Mouse (Mus musculus) cortical plate, adult 2 months (tissue): Measurements from ENCODE around the gene Taf10. TPM values are rescaled to one million over a fixed set of nuclear protein-coding genes. Genes with fewer than 3 reads are reported as not detected.
"Not testable (repeated sequence)": the region's sequence is repeated elsewhere in the genome, so short reads cannot be mapped to it uniquely, and the experiment has no call there.

Experiments used
- H3K27ac ChIP-seq: fragments of 200-500 bp; 2 replicates; pipeline ENCODE4 v1.5.1; 2012; ENCODE audit warnings: low read length, control low read depth, inconsistent platforms; ENCODE audit not compliant: insufficient read depth
- H3K4me1 ChIP-seq: fragments of 200-500 bp; 2 replicates; pipeline ENCODE4 v1.6.1; 2011; ENCODE audit warnings: low read length; ENCODE audit not compliant: control insufficient read depth, insufficient read depth
- H3K4me3 ChIP-seq: fragments of 200-500 bp; 2 replicates; pipeline ENCODE4 v1.5.1; 2011; ENCODE audit warnings: mild to moderate bottlenecking, low read length, control low read depth; ENCODE audit not compliant: insufficient read depth
- CTCF ChIP-seq: fragments of 200-500 bp; IDR thresholded peaks from 2 replicates; pipeline ENCODE4 v1.5.1; 2011; ENCODE audit warnings: mild to moderate bottlenecking, control low read depth, low read length; ENCODE audit not compliant: insufficient read depth; ENCODE audit errors: extremely low read depth
- POLR2A ChIP-seq: fragments of 200-500 bp; IDR thresholded peaks from 2 replicates; pipeline ENCODE4 v1.6.1; 2011; ENCODE audit warnings: mild to moderate bottlenecking, low read length, control low read depth; ENCODE audit not compliant: insufficient read depth; ENCODE audit errors: extremely low read depth
- polyA plus RNA-seq: library from polyadenylated mRNA; depleted of rRNA; stranded (reverse); fragments of >200 nt; gene quantifications from 2 replicates; pipeline ENCODE4 v1.2.3, GENCODE M21; 2012

Taf10 gene
- polyA plus RNA-seq, 1 experiment = 179 TPM

- no peak overlapping the region for H3K4me3 ChIP-seq
- H3K27ac ChIP-seq = no peak overlapping the region
- TF ChIP-seq CTCF (no peak), POLR2A (no peak)
- H3K4me1 ChIP-seq = no peaks in the 10 kb centered on the region
Measured at GRCm38 (mm10) chr7:105741978-105742377, 2.2 kb downstream of the Taf10 start.

DNA sequence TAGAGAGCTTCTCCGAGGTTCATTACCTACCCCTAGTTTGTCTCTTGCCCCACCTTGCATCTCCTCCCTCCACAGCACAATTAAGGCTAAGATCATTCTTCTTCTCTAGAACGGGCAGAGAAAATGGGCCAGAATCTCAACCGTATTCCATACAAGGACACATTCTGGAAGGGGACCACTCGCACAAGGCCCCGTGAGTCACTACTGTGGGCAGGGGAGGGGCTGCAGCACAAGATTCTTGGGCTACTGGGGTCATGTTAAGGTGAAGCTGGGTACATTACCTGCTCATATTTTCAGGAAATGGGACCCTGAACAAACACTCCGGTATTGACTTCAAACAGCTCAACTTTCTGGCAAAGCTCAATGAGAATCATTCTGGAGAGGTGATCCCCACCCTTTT, 3.3 kb downstream of the Taf10 start:
- no peak for TF ChIP-seq CTCF
- no peak for TF ChIP-seq POLR2A
- H3K4me3 ChIP-seq = no peak overlapping the region

GRCm38 (mm10) chr7:105740089-105740795, 3.9 kb downstream of the Taf10 start:
- TF ChIP-seq CTCF = no peak
- TF ChIP-seq POLR2A = 0 out of 2 replicates have a peak, but pooled peaks have one; percentile 8
- no peak overlapping the region for H3K27ac ChIP-seq
- H3K4me1 ChIP-seq = no peaks in the 10 kb centered on the region
- no peak overlapping the region for H3K4me3 ChIP-seq

More for the DNA sequence above, 3.3 kb downstream of the Taf10 start:
- Histone ChIP-seq H3K27ac (no peak overlapping the region), H3K4me1 (no peaks in the 10 kb centered on the region)

DNA sequence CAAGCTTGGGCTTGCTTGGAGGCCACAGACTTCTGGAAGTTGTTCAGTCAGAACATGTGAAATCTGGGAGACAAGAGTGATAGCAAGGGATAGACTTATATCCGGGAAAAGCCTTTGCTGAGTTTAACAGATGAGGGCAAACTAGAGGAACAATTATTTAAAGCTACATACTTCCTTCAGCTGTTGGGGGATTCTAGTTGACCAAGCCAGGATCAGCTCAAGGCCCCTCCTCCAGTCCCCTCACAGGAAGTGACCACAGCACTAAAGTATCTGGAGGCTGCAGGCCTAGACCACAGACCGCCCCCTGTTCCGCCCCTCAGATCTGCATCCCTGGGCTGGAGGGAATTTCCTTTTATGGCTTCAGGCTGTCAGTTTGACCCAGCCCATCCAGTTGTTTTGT, 5.2 kb downstream of the Taf10 start:
- no peak for TF ChIP-seq CTCF
- TF ChIP-seq POLR2A = no peak
- Histone ChIP-seq H3K4me3 (no peak overlapping the region), H3K4me1 (no peaks in the 10 kb centered on the region), H3K27ac (peak overlapping the region; percentile 88)

GRCm38 (mm10) chr7:105738286-105738685, 5.9 kb downstream of the Taf10 start:
- Histone ChIP-seq H3K4me3 (no peak overlapping the region), H3K27ac (no peak overlapping the region), H3K4me1 (no peaks in the 10 kb centered on the region)
- no peak for TF ChIP-seq POLR2A
- no peak for TF ChIP-seq CTCF

- Histone ChIP-seq H3K4me3 (peak overlapping the region; percentile 94; the same call in 1 of the 2 replicates), H3K27ac (no peak overlapping the region), H3K4me1 (no peaks in the 10 kb centered on the region)
- no peak for TF ChIP-seq POLR2A
- no peak for TF ChIP-seq CTCF
Measured at GRCm38 (mm10) chr7:105737648-105738047, 6.5 kb downstream of the Taf10 start.

DNA sequence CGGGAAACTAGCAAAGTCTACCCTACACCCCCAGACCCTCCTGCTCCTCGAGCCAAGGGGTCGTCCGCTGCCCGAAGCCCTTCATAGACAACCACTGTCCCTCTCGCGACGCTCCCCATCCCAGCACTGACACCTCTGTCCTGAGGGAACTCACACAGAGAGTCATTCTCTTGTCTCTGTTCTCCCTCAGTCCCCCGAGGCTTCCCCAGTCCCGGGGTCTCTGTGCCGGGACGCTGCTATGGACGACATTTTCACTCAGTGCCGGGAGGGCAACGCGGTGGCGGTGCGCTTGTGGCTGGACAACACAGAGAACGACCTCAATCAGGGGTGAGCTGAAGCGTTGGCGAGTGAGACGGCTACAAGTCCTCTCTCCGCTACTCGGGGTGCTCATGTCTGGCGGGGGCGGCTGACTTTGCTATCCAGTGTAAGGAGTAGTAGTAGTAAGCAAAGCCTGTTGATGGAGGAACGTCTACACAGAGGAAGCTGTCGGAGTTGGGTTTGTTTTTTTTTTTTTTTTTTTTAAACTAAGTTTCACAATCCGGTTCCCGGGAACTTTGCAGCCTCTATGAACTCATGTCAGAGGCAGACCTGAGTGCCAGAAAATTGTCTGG, 7.1 kb downstream of the Taf10 start, which contains the start of gene Rrp8:
Gene Rrp8 (minus strand): TSS at position 475 of the 611 bp plus-strand sequence.
- H3K4me3 ChIP-seq = peak within 1 kb of the TSS; percentile 94
- no peaks in the 10 kb centered on the region for H3K4me1 ChIP-seq
- TF ChIP-seq POLR2A (no peak), CTCF (no peak)
- H3K27ac ChIP-seq = peak within 1 kb of the TSS; percentile 68; the same call in 1 of the 2 replicates

DNA sequence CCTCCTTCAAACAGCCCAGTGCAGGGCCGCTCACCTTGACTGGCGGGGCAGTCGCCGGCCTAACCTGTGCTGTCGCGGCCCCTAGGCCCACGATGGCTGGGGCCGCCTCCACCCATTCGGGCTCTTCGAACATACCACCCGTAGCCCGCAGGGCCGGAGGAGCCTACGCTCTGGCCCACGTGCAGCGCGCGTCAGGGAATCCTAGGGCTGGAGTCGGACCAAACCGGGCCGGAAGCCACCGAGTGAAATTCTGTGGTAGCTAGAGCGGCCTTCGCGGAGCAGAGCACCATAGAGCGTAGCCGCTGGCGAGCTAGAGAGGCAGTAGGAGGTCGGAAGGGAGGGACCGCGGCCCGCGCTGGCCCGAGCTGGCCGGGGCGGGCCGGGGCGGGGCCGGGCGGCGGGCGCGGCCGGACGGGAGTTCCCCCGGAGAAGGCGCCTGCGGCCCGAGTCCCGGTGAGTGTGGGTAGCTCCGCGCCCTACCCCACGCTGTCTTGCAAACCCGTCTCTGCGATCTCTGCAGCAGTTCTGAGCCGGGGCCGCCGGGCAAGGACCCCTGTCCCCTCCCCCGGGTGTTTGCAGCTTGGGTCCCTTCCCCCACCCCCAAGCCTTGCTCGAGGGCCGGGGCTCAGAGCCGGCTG, 7.8 kb downstream of the Taf10 start, which contains the start of gene Ilk:
Gene Ilk (plus strand): TSS at position 329 of the 638 bp plus-strand sequence.
- no peak for TF ChIP-seq CTCF
- TF ChIP-seq POLR2A = 0 out of 2 replicates have a peak, but pooled peaks have one; percentile 10
- Histone ChIP-seq H3K4me3 (peak within 1 kb of the TSS; percentile 94), H3K4me1 (no peaks in the 10 kb centered on the region), H3K27ac (peak within 1 kb of the TSS; percentile 68; the same call in 1 of the 2 replicates)

- H3K4me1 ChIP-seq, H3K27ac ChIP-seq: not testable (repeated sequence)
- peak overlapping the region; percentile 94; the same call in 1 of the 2 replicates for H3K4me3 ChIP-seq
Measured at GRCm38 (mm10) chr7:105735464-105735863, 8.7 kb downstream of the Taf10 start.
